Mouse (Mus musculus): ENCODE measurements around the gene Vmp1.

The Vmp1 gene

DNA sequence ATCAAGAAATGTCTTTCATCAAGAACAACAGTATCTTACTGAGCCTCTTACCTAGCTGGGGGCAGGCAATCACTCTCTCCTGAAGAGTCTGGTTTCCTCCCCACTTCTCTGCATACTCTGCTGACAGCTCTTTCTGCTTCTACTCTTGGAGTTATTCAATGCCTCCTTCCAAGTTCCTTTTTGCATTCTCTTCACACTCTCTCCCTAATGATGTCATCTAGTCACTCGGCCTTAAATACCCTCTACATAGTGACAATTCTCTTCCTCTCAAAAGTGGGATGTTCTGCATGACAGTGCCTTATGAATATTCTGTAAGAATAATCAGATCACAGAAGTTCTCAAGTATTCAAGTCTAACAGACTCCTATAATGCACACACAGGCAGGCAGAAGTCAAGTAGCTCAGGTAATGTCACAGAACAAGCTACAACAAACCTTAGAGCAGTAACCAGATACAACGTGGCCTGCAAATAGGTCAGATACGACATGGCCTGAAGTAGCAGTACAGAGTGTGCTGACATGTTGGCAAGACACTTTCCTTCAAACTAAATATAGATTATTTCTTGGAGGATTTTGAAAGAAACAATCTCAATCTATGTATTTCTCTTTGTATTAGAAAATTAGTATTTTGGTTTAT lies 12.5 kb downstream of the Vmp1 start:
- no peak for DNase-seq

DNA sequence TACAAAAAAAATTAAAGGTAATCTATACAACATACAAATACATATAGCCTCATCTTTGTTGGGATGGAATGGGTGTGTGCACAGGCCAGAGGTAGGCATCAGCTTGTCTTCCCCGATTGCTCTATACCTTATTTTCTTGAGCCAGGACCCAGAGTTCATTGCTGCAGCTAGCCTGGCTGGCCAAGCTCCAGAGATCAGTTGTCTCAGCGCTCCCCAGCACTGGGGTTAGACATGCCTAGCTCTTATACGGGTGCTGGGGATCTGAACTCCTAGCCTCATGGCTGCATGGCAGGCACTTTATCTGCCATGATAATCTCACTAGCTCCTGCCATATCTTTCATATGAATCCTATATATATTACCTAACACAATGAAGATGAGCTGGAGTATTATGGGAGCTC lies 15.5 kb downstream of the Vmp1 start:
- no peak for DNase-seq

DNA sequence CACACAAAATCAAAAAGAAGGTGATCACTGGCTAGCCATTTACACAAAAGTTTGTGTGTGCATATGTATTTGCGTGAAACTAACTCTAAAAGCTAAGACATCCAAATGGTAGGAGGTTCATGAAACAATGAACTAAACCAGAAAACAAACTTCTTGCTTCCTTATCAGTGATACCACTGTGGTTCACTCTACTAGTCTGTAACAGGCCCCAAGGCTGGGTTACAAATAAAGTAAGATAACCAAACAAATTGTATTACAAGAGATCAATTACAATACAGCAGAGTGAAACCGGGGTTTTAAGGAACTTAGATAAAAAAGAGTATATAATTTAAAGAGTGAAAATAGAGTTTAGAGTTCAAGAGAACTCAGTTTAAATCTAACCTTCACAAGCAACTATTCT lies 16.1 kb downstream of the Vmp1 start:
- no peak for DNase-seq

DNA sequence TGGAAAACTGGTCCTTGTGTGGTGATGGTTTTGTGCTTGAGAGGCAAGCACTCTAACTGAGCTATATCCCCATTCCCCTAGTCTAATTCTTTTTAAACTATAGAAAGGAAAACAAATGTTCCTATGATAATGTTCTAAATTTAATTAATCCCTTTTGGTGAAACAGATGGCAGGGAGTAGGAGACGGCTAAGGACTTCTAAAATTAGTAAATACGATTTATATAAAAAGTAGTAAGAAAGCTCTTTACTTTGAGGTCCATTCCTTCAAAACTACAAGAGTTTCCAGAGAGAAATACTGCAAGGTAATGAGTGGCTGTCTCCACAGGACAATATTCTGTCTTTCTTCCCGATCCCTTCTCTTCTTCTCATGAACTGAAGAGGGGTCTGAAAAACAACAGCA lies 19.2 kb downstream of the Vmp1 start:
- DNase-seq = no peak

DNA sequence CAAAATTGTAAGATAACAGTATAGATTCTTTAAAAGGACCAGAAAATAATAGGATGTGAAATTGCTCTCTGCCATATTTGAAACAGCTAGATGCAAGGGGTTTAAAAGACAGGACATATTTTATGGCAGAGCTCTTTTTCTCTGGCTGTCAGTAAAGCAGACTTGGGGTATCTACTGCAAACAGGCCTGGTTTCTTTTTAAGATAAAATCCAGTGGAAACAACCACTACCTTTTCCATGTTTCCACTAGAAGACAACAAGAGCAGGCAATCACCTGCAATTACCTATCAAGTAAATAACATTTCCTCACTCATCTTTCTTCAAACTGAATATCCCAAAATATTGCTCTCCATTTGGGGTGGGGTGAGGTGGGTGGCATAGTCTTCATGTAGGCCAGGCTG lies 19.7 kb downstream of the Vmp1 start:
- no peak for DNase-seq

DNA sequence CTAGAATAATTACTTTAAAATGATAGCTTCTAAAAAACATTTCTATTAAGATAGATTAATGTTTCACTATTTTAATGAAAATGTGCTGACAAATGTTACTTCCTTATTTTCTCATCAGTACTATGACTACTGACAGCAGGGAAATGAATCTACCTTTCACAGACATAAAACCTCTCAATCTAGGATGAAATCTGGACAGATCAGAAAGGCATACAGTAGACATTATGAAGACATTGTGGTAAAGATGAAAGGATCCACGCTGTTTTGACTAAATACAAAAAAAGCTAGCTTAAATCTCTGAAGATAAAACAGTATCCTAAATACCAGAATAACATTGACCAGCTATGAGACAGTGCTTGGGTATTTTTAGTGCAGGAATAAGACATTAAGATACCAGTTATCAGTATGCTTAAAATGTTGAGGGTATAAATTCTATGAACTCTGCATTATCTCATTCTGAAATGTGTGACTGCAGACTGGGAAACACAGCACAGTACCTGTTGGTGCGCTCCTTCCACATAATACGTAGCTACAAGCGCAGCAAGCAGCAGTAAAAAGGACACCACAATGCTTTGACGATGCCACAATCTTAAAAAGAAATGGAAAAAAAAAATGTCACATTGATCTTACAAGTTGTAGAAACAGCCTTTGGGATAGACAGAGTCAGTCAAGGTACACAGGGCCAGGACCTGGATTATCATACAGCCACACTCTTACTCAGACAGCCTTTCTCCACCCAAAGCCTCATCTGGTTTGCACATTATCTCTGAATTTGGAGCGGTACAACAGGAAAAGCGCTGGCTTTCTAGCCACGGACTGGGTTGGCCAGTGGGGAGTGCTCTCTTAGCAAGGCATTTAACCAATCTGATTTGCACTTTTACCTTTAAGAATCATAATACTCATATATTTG lies 20.4 kb downstream of the Vmp1 start:
- DNase-seq = no peak

DNA sequence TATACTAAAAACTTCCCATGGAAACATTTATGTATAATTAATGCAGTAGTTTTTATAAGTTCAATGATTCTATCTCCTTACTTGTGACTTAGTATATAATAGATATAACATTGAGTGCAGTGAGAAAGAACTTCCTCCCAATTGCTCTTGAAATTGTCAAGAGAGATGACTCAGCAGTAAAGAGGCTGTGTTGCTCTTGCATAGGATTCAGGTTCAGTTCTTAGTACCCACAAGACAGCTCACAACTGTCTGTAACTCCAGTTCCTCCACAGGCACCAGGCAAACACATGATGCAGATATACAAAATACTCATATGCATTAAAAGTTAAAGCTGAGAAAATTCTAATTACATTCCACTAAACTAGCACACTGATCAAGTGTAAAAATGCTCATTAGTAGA lies 25.8 kb downstream of the Vmp1 start:
- DNase-seq = no peak

DNA sequence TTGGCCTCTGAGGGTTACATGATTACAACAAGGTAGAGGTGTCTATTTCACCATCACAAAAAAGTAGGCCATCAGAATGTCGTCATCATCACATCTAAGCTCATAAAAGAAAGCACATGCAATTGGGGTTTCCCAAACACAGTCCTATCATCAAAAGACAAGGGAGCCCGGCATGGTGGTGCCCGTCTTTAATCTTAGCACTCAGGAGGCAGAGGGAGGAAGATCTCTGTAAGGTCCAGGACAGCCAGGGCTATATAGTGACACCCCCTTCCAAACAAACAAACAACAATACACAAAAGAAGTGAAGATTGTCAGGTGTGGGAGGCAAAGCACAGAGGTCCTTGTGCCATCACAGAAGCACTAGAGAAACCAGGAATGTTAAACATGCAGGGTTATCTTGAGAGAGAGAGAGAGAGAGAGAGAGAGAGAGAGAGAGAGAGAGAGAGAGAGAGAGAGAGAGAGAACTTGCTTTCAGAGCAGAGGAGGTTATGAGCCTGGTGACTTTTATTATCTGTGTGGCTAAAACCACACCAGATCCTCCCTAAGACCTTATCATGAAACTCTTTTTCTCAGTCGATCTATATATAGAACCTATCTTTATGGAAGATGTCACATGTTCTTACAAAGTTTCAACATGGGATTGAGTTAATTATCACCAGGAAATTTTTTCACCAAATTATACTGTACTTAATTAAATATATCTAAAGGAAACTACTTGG lies 26.6 kb downstream of the Vmp1 start:
- no peak for DNase-seq

DNA sequence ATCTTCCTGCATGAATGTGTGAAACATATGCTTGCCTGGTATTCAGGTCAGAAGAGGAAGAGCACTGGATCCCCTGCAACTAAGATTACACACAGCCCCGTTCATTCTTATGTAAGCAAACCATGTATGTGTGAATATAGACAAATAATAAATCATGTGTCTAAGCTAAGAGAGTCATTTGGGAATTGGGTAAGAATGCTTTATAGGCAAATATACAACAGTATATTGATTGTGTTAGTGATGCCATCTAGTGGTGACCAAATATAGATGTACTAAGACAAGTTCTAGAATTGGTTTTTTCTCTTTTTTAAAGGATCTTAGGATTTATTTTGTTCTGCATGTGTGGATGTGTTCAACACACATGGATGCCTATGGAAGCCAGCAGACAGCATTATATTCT lies 28.0 kb downstream of the Vmp1 start:
- DNase-seq = no peak

DNA sequence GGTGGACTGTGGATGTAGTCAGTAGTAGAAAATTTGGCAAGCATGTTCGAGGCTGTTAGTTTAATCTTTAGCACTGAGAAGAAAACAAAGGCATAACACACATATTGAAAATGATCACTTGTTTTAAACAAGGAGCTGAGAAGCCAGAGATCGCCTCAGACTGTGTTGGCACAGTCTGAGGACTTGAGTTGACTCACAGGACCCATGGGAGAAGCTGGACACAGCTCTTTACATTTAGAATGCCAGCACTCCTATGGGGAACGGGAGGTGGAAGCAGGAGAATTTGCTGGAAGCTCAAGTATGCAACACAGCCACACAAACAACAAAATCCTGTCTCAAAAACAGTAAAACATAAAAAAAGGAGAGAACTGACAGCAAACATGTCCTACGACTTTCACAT lies 29.5 kb downstream of the Vmp1 start:
- no peak for DNase-seq

DNA sequence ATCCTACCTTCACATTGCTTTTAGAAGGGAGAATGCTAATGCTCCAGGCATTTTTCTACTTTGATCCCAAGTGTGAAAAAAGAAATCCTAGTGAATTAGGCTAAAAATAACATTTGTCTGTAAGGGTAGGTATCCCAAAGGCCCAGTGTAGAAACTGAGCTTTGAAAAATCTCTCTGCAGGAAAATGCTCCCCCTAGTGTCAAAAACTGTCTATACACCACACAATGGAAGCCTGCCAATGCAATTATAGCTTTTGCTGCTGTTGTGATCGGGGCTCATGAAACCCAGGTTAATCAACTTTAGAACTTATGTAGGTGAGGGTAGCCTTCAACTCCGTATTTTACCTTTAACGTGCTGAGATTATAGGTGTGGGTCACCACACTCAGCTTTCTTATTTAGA lies 30.2 kb downstream of the Vmp1 start:
- DNase-seq = no peak

DNA sequence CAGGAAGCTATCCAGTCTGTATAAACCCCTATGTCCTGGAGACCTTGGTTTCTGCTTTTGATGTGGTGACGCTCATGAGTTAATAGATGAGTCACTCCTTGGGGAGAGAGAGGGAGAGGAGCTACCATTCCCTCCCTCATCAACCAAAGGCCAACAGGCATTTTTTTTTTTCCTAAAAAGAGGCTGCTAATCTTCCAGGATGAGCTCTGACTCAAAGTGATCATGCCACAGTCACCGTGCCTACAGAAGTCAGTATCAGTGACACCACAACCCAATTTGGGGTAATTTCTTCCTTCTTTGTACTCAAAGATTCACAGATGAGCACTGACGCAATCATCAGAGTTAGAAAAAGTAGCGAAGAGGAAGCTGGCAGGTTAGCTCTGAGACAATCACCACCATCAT lies 31.1 kb downstream of the Vmp1 start:
- no peak for DNase-seq

DNA sequence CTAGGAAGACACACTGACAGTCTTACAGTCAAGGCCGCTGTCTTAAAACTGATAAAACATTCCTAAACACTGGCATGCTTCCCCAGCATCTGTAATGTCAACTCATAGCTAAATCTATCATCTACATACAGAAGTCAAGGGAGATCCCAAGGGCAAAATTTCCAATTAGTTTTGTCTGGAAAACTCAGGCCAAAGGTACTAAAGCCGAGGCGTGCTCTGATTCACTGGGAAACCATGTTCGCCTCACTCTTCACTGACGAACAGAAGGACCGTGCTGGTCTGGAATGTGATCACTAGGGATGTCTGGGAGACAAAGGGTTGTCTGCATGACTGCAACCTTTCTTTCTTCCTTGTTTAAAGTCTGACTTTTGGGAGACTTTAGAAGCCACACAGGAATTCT lies 33.0 kb downstream of the Vmp1 start:
- no peak for DNase-seq

DNA sequence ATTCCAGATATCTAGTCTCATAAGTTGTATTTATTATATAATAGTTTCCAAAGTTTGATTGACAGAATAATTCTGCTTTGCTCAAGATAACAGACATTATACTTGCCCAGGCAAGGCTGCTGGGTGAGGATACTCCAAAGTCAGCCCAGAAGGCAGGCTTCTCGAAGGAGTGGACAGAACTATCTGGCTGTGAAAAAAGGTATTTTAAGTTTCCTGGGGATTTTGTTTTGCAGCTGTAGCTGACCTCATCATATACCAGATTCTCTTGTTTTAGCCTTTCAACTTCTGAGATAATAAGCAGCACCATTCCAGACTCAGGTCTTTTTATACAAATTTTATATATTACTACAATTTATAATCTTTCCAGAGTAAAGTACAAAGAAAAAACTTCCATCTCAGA lies 34.1 kb downstream of the Vmp1 start:
- no peak for DNase-seq

DNA sequence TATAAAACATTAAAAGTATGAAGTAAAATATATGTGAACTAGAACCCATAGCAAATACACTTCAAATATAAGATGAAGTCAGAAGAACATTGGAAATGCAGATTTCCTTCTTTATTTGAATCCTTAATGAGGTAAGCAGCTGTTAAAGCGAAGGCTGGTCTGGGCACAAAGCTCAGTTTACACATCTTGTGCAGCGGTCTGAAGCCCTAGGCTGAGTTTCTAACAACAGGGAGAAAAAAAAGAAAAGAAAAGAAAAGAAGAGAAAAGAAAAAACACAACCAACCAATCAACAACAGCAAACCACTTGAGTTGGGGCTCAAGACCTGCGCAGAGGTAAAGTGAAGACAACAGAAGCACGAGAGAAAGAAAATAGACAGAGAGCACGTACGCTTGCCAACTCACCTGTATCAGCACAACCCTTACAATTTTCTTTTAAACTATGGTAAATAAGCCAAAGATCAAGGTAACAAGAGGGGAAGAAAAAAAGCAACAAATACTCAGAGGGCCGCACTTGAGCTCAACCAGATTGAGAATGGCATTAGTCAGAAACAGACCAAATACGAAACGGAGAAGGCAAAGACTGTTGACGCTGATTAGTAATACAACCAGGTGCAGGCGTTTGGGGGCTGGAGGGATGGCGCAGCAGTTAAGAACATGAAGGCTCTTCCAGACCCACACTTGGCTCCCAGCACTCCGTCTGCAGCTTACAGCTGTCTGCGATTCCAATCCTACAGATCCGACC lies 35.8 kb downstream of the Vmp1 start:
- DNase-seq = no peak

DNA sequence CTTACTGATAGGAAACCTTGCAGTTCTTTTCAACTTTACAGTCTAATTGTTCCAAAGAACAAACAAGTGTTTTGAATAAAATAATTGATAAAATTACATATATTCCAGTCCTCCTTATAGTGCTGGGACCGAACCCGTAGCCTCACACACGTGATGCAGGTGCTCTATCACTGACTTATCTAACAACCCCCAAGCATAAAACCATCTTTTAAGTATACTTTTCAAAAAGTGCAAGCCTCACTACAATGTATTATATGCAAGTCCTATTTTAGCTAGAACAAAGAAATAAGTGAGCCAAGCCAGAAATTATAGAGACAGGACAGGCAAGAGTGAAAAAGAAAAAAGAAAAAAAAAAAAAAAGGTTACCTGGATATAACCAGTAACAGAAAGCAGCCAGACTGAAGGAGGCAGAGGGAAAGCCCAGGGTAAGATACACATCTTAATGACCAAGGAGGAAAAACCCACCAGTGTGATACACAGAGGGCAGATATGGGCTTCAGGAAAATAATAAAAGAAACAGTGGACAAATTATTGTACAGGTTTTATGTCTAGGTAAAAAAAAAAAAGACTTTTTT lies 36.7 kb downstream of the Vmp1 start:
- no peak for DNase-seq

DNA sequence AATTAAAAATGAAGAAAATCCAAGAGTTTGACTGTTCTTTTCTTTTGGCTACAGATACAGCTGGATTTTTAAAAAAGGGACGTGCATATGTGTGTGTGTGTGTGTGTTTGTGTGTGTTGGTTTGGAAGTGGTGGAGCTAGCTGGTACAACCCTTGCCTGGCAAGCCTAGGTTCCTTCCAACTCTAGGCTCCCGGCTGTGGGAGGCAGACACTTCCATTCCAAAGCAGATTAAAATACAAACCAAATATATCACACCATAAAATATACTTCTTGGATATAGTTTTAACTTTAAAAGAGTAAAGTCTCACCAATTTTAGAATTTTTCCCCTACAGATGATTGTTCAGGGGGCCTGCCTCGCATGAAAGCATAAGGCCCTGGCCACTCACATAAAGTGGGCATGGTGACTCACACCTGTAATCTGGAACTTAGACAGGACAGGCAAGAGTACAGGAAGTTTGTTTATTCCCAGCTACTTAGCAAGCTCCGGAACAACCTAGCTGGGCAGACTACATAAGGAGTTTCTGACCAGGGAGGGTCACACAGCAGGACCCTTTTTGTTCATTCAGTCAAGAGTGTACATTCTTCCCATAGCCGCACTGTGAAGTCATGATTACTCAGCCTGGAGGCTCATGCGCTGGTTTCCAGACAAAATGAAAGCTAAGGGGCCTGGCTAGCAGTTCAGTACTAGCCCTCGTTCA lies 37.4 kb downstream of the Vmp1 start:
- no peak for DNase-seq

DNA sequence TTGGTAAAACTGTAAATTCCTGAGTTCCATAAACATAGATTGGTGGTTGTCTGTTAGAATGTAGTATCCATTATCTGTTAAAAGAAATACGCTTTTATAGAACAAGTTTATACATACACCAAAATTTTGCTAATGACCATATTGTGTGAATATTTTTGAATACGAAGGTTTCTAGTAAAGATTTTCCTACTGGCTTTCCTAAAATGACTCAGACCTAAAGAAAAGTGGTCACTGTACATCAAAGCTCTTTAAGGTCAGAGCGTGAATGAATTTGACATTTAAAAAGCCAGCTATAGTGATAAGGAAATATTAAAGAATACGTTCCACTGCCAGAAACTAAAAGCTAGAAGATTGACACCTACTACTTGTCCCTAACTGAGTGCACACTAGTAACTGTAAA lies 39.1 kb downstream of the Vmp1 start:
- no peak for DNase-seq

DNA sequence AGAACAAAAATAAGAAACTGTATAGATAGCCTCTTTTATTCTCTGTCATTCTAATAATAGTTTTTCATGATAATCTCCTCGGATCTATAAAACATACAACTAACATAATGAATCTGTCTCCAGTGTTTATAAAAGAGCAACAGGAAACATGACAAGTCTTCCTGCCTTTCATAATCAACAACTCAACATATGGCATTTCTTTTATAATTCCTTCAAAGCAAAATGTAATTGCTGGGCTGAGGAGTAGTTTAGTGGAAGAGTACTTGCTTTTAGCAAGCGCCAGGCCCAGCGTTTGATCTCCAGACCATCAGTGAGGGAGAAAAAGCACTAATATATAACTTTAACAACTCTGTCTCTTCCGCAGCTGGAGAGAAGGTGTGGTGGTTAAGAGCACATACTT lies 41.9 kb downstream of the Vmp1 start:
- no peak for DNase-seq

DNA sequence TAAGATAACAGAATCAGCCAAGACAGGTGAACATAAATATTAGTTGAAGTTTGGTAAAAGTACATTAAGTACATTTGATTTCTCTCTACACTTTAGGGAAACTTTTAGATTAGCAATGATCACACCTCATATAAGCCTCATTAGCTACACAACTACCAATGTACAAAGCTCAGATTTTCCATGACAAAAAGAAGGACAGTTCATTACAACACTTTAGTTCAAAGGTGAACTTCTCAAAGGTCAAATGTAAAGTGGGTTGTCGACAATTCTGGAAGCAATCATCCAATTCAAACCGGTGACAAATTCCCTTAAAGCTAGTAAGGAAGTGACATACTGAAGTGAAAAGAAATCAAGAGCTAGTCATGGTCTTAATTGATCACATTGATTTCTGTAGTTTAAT lies 45.9 kb downstream of the Vmp1 start:
- no peak for DNase-seq

DNA sequence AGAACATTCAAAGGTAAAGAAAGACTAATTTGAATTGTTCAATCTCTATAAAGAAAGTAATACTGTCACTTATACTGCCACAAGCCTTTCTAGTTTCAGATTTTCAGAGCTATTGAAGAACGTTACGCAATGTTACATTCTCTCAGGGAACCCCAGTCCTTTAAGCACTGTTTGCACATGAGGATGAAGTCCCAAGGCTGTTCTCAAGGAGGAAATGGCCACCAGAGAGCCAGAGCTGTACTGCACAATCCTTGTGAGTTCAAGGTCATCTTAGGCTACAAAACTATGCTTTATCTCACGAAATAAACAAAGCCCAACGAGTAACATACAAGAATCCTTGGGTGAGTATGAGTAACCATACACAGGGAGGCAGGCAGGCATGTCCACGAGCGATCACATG lies 49.2 kb downstream of the Vmp1 start:
- DNase-seq = no peak

DNA sequence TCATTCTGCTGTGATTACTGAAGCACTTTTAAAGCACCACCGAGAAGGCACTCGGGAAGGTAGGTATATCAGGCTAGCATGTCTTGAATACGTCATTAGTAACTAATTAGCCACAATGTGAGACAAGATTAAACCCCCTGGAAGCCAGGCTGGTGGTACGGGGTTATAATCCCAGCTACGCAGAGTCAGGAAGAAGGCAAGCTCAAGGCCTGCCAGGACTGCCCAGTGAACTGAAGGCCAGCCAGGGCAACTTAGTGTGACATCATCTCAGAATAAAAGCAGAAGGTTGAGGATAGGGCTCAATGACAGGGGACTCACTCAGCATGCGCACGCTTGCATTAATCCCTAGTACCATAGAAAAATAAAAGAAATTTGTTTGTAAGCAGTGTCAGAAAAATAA lies 53.7 kb downstream of the Vmp1 start:
- DNase-seq = no peak

All from right cerebral cortex, postnatal 14 days (tissue).